In the genomic region with DNA sequence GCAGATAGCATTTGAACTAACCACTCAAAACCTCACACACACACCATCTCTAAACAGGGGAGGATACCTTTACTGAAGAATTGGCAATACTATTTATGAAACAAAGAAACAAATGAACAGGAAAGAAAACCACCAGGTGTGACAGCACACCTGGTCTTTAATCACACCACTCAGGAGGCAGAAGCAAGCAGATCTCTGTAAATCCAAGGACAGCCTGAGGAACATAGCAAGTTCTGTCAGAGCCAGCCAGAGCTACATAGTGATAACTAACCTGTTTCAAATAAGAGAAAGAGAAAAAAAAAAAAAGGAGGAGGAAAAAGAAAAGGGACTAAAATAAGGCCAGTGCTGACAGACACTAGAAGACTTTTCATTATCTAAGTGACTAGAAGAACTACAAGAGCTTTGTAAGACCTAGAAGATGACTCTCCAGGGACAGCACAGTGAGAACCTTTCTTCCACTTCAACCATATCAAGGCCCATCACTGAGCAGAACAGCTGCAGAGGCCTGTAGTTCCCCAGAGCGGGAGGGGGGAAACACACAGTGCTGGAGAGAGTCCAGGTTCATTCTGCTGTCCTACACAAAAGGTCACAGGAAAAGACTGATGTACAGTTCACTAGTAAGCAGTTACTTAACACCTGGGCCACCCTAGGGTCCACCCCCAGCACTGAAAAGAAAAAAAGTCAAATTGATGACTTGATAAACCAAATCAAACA, we compare ENCODE assay signal across 10 mouse cellular contexts. TPM values are rescaled to one million over a fixed set of nuclear protein-coding genes. Genes with fewer than 3 reads are reported as not detected.
DNase-seq lines count a peak whose midpoint lies in the region; ATAC-seq and TF ChIP-seq lines count a peak whose summit lies in the region.
"Had no signal": no experiment of that assay in that cellular context is flagged by ENCODE, and none has a peak within 500 bp of the region (broad histone marks: within the 10 kb centered on the region; RNA-seq: fewer than 3 reads in every experiment).

No protein-coding gene starts in this region.

- dilution Hi-C loops in CH12.LX (cut with MboI; ENCODE audit: extremely low pct_ligation_motif_present, extremely low pct_unique_long_range_greater_than_20kb, low sequenced_read_pairs) = no loop called here

- WGBS in limb, embryonic 14.5 days = 77% methylated on average over 1 of the region's 1 CpGs
- WGBS in limb, embryonic 10.5 days = 86% methylated on average over 1 of the region's 1 CpGs

- DNase-seq in limb, embryonic 14.5 days (ENCODE audit: low spot score) = peak; percentile 45
- DNase-seq in limb, embryonic 10.5 days (ENCODE audit: low spot score) = no peak
- DNase-seq in CH12.LX (ENCODE audit: extremely low read depth) = peak; percentile 91
- peak; percentile 52 for DNase-seq in heart, adult 8-10 months (ENCODE audit: low spot score)
- no peak for DNase-seq in cerebellum, adult 18-20 months
- DNase-seq in layer of hippocampus, adult 8-10 months (ENCODE audit: low spot score in 2 of 2) = no peak

- no peak overlapping the region for H3K27ac ChIP-seq in limb, embryonic 14.5 days (replicated peaks; ENCODE audit: low read depth, low read length)
- H3K27ac ChIP-seq in limb, embryonic 10.5 days = no peak overlapping the region
- peak overlapping the region; percentile 87 for H3K27ac ChIP-seq in CH12.LX (ENCODE audit: insufficient read depth, low read depth)
- H3K27ac ChIP-seq: forebrain, embryonic 10.5 days; limb, embryonic 13.5 days; macrophage had no signal

- no peak for TF ChIP-seq CTCF in CH12.LX (conservative IDR thresholded peaks at IDR 0.05 in 1 of 2, IDR thresholded peaks at IDR 0.05 in 1 of 2; ENCODE audit: low read depth in 2 of 2, low read length in 2 of 2)

- H3K9me3 ChIP-seq in limb, embryonic 14.5 days (ENCODE audit: control insufficient read depth, low read length) = no peaks in the 10 kb centered on the region
- H3K9me3 ChIP-seq in limb, embryonic 10.5 days (replicated peaks) = no peaks in the 10 kb centered on the region
- H3K9me3 ChIP-seq in CH12.LX (replicated peaks; ENCODE audit: low read length) = no peaks in the 10 kb centered on the region
- H3K9me3 ChIP-seq: forebrain, embryonic 10.5 days; limb, embryonic 13.5 days had no signal

- in situ Hi-C loops in CH12.LX (cut with MboI; ENCODE audit: low pct_ligation_motif_present, low pct_unique_long_range_greater_than_20kb, low sequenced_read_pairs) = loop anchor here (5.0 to 10.0 kb wide), 2 partner anchors 36 to 77 kb away; no protein-coding TSS in a partner anchor

- H3K4me1 ChIP-seq in limb, embryonic 14.5 days (ENCODE audit: control insufficient read depth, insufficient read depth, low read length) = 0 out of 2 replicates have a peak, but pooled peaks cover 3% of the 10 kb centered on the region
- H3K4me1 ChIP-seq in limb, embryonic 10.5 days = no peaks in the 10 kb centered on the region
- peaks cover 21 to 97% of the 10 kb centered on the region in 2 experiments for H3K4me1 ChIP-seq in CH12.LX (ENCODE audit: control insufficient read depth in 1 of 2, insufficient read depth in 2 of 2)

- TF ChIP-seq RAD21 in CH12.LX (IDR thresholded peaks at IDR 0.05; ENCODE audit: low read depth, low read length) = no peak; the same call in none of the 2 replicates

- no peak overlapping the region for H3K4me3 ChIP-seq in limb, embryonic 14.5 days (replicated peaks; ENCODE audit: low read length)
- H3K4me3 ChIP-seq in limb, embryonic 10.5 days = no peak overlapping the region
- no peak overlapping the region for H3K4me3 ChIP-seq in CH12.LX (replicated peaks in 1 of 3; ENCODE audit: low read depth in 2 of 3, low read length in 2 of 3, poor library complexity in 1 of 3)
- H3K4me3 ChIP-seq: forebrain, embryonic 10.5 days; limb, embryonic 13.5 days had no signal

- peaks cover 86% of the 10 kb centered on the region for H3K79me2 ChIP-seq in CH12.LX (replicated peaks; ENCODE audit: control insufficient read depth, extremely low read depth, insufficient read depth, poor library complexity, severe bottlenecking)

- peak; percentile 79 for TF ChIP-seq EP300 in CH12.LX (IDR thresholded peaks at IDR 0.05; ENCODE audit: low read length)

- H3K36me3 ChIP-seq in limb, embryonic 14.5 days (ENCODE audit: control insufficient read depth, insufficient read depth, low read length) = no peaks in the 10 kb centered on the region
- H3K36me3 ChIP-seq in limb, embryonic 10.5 days = 0 out of 2 replicates have a peak, but pooled peaks cover 2% of the 10 kb centered on the region
- peaks cover 0 to 7% of the 10 kb centered on the region in 2 experiments for H3K36me3 ChIP-seq in CH12.LX (replicated peaks in 1 of 2; ENCODE audit: control insufficient read depth in 1 of 2, insufficient read depth in 1 of 2, low read length in 1 of 2)
- H3K36me3 ChIP-seq: limb, embryonic 13.5 days had no signal

- no peaks in the 10 kb centered on the region for H3K27me3 ChIP-seq in limb, embryonic 14.5 days (ENCODE audit: control insufficient read depth, insufficient read depth, low read length)
- no peaks in the 10 kb centered on the region for H3K27me3 ChIP-seq in limb, embryonic 10.5 days (ENCODE audit: low read depth, poor library complexity, severe bottlenecking)
- H3K27me3 ChIP-seq in CH12.LX (replicated peaks) = no peaks in the 10 kb centered on the region
- H3K27me3 ChIP-seq: limb, embryonic 13.5 days had no signal

- no peak for TF ChIP-seq POLR2A in limb, embryonic 14.5 days (IDR thresholded peaks at IDR 0.05; ENCODE audit: borderline replicate concordance, extremely low read depth, insufficient read depth, insufficient read length)
- TF ChIP-seq POLR2A in CH12.LX (IDR thresholded peaks at IDR 0.05; ENCODE audit: low read depth, low read length) = no peak

- no peak overlapping the region for H3K9ac ChIP-seq in limb, embryonic 14.5 days (ENCODE audit: low read depth, low read length, severe bottlenecking)
- H3K9ac ChIP-seq in CH12.LX (ENCODE audit: insufficient read depth, low read depth) = peak overlapping the region; percentile 25
- H3K9ac ChIP-seq: limb, embryonic 13.5 days had no signal

- H3K4me2 ChIP-seq in limb, embryonic 14.5 days (replicated peaks; ENCODE audit: low read depth, low read length, severe bottlenecking) = no peak overlapping the region
- peak overlapping the region; percentile 91 for H3K4me2 ChIP-seq in CH12.LX (ENCODE audit: insufficient read depth, low read depth, poor library complexity, severe bottlenecking)
- H3K4me2 ChIP-seq: limb, embryonic 13.5 days had no signal

- no peak for ATAC-seq in limb, embryonic 14.5 days (ENCODE audit: low FRiP score, low read depth)
- peak; percentile 68; the same call in 1 of the 2 replicates for ATAC-seq in monocyte, adult 5-6 weeks (replicated peaks; ENCODE audit: insufficient number of reproducible peaks, low FRiP score, low TSS enrichment, poor library complexity, severe bottlenecking)

TF ChIP-seq in CH12.LX, 34 proteins besides CTCF, POLR2A, EP300 and RAD21 (continues in another document):
- peak; percentile 17; the same call in 1 of the 2 replicates for TF ChIP-seq ELF1 (IDR thresholded peaks at IDR 0.05; ENCODE audit: low read depth, low read length)
- peak; percentile 91 for TF ChIP-seq IRF4 (IDR thresholded peaks at IDR 0.05; ENCODE audit: low read depth, low read length)
- TF ChIP-seq UBTF (IDR thresholded peaks at IDR 0.05; ENCODE audit: low read depth, low read length) = peak; percentile 60; the same call in 1 of the 2 replicates
- TF ChIP-seq ZNF384 (IDR thresholded peaks at IDR 0.05; ENCODE audit: low read depth, low read length) = no peak
- peak; percentile 90 for TF ChIP-seq ETS1 (conservative IDR thresholded peaks at IDR 0.05; ENCODE audit: low read depth, low read length)
- no peak for TF ChIP-seq POLR2AphosphoS2 (IDR thresholded peaks at IDR 0.05; ENCODE audit: low read depth, low read length)
- TF ChIP-seq JUND (conservative IDR thresholded peaks at IDR 0.05; ENCODE audit: low read depth, low read length) = peak; percentile 59; the same call in 1 of the 2 replicates
- TF ChIP-seq JUN (IDR thresholded peaks at IDR 0.05; ENCODE audit: insufficient read depth, low read depth, low read length) = peak; percentile 69
- TF ChIP-seq NRF1 (IDR thresholded peaks at IDR 0.05; ENCODE audit: low read depth, low read length) = no peak
- no peak for TF ChIP-seq E2F4 (IDR thresholded peaks at IDR 0.05; ENCODE audit: insufficient replicate concordance, low read depth, low read length)
- peak; percentile 84 for TF ChIP-seq MEF2A (IDR thresholded peaks at IDR 0.05; ENCODE audit: borderline replicate concordance, low read depth, low read length)
- peak; percentile 67 for TF ChIP-seq BHLHE40 (IDR thresholded peaks at IDR 0.05; ENCODE audit: low read depth, low read length)
- TF ChIP-seq CHD1 (IDR thresholded peaks at IDR 0.05; ENCODE audit: low read depth, low read length) = peak; percentile 34
- no peak for TF ChIP-seq ZC3H11A (IDR thresholded peaks at IDR 0.05; ENCODE audit: low read depth, low read length)
- TF ChIP-seq RCOR1 (conservative IDR thresholded peaks at IDR 0.05; ENCODE audit: low read depth, low read length) = 0 out of 2 replicates have a peak, but pooled peaks have one; percentile 53
- TF ChIP-seq TCF12 (IDR thresholded peaks at IDR 0.05; ENCODE audit: low read depth, low read length) = peak; percentile 94
- no peak for TF ChIP-seq USF1 (IDR thresholded peaks at IDR 0.05; ENCODE audit: low read depth, low read length)
- no peak for TF ChIP-seq USF2 (conservative IDR thresholded peaks at IDR 0.05; ENCODE audit: low read depth, low read length)
- no peak for TF ChIP-seq MYC (IDR thresholded peaks at IDR 0.05; ENCODE audit: low read depth, low read length)
- TF ChIP-seq KAT2A (IDR thresholded peaks at IDR 0.05; ENCODE audit: insufficient replicate concordance, low read length) = no peak
- TF ChIP-seq MXI1 (IDR thresholded peaks at IDR 0.05; ENCODE audit: low read depth, low read length) = no peak; the same call in 1 of the 2 replicates
- TF ChIP-seq TBP (conservative IDR thresholded peaks at IDR 0.05; ENCODE audit: low read depth, low read length) = no peak
- no peak for TF ChIP-seq HCFC1 (IDR thresholded peaks at IDR 0.05; ENCODE audit: low read depth, low read length)
- TF ChIP-seq SMC3 (IDR thresholded peaks at IDR 0.05; ENCODE audit: low read depth, low read length) = peak; percentile 27
- peak; percentile 49; the same call in 1 of the 2 replicates for TF ChIP-seq CHD2 (IDR thresholded peaks at IDR 0.05; ENCODE audit: low read length)

RNA-seq across cellular contexts. Expression of a gene that starts 9.2 kb away (rescaled TPM):
- 51.7 and 65.4 TPM in 2 replicates for polyA plus RNA-seq in limb, embryonic 14.5 days (2012; rRNA removed)
- polyA plus RNA-seq in limb, embryonic 14.5 days (2014; fragmentation: Nextera tagmentation; extraction: Ambion mirVana) = 77.7 and 82.5 TPM in 2 replicates
- 136 and 140 TPM in 2 replicates for polyA plus RNA-seq in limb, embryonic 10.5 days (2016; fragmentation: Nextera tagmentation; extraction: Ambion mirVana)
- total RNA-seq in CH12.LX (2012; rRNA removed) = 97.9 and 99.1 TPM in 2 replicates
- total RNA-seq in CH12.LX (2014; rRNA removed) = 215 and 227 TPM in 2 replicates
- 84.7 and 97.4 TPM in 2 replicates for polyA plus RNA-seq in CH12.LX (2012; ENCODE audit: insufficient read length, low read depth)
- total RNA-seq in heart, adult 8-10 months (2022) = 10 to 100 TPM; 20.1 to 22.6 (median 21.7) TPM
- 142 to 226 TPM (median 192 TPM) in 3 replicates for total RNA-seq in monocyte, adult 5-6 weeks (2017)
- 100 to 1,000 TPM; 125 to 130 (median 128) TPM for total RNA-seq in layer of hippocampus, adult 8-10 months (2022)

Comparison
In these comparisons a context has a peak if more than half of its experiments do, and no peak if none do; other contexts are left out.
1. DNase-seq: peak in limb, embryonic 14.5 days (single experiment), CH12.LX (single experiment) and heart, adult 8-10 months (single experiment); none in limb, embryonic 10.5 days (single experiment), cerebellum, adult 18-20 months (0 of 2) and layer of hippocampus, adult 8-10 months (0 of 2).